Mouse (Mus musculus): Measurements from ENCODE around the gene Ces1c. TPM values are rescaled to one million over a fixed set of nuclear protein-coding genes. Genes with fewer than 3 reads are reported as not detected.

Gene Ces1c
- polyA plus RNA-seq, 1 experiment from 2014 or later: not detected

DNA sequence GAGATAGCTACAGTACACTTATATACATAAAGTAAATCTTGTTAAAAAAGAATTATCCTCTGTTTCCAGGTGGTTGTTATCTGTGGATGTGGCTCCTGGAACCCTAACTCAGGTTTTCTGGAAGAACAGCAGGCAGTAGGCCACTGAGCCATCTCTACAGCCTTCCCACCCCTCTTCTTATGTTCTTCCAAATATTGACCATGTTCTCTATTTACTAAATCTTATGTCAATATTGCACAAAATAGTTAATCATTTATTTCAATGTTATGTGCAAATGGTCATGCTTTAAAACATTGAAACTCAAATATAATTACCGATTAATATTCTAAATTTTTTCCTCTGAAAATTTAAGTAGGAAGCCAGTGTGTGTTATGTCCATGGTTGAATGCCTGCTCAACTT is 9.1 kb downstream of the Ces1c start:
- no peaks in the 10 kb centered on the region for H3K27me3 ChIP-seq
- TF ChIP-seq CTCF (IDR thresholded peaks at IDR 0.05): no peak
- ATAC-seq (no peak), DNase-seq (ENCODE audit: low read depth, low spot score) (no peak)
- in situ Hi-C loops (cut with MboI; ENCODE audit: low pct_unique_long_range_greater_than_20kb): no loop called here
- ChIA-PET POLR2A (no interaction called here), CTCF (no interaction called here)

DNA sequence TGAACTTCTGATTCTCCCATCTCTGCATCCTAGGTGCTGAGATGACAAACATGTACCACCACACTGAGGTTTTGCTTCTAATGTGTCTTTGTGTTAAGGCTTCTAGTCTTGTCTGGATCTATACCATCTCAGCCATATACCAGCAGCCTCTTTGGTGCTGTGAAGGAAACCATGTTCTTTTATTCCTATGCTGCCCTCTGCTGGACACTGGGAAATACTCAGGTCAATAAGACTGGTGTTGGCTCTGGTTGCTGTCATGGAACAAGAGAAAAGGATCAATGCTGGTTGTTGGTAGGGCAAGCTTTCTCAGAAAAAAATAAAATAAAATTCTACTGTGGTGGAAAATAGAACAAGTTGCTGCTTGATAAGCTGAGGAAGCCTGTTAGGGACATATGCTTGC is 35.7 kb downstream of the Ces1c start:
- peak; percentile 59 for TF ChIP-seq CTCF (IDR thresholded peaks at IDR 0.05)
- ATAC-seq (no peak), DNase-seq (ENCODE audit: low read depth, low spot score) (no peak)
- in situ Hi-C loops (cut with MboI; ENCODE audit: low pct_unique_long_range_greater_than_20kb): loop anchor here (5.0 kb wide), 1 partner anchor 83 kb away; no protein-coding TSS in a partner anchor
- POLR2A ChIA-PET: no interaction called here
- H3K27me3 ChIP-seq: no peaks in the 10 kb centered on the region
- CTCF ChIA-PET: no interaction called here

DNA sequence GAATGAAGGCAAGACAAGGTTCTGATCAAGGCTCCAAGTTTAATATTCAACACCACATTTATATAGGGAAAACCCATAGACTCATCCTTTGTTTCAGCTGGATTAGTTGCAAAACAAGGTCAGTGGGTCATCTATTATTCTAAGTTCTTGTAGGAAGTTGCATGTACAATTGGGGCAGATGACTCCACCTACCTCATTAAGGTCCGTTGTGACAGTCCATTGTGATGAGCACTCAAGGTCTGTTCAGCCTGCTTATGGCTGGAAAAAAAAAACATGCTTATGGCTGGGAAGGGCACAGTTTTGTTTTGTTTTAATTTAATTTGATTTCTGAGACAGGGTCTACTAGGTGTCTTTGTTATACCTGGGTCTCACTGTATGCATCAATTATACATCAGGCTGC is 39.8 kb downstream of the Ces1c start:
- ChIA-PET POLR2A (no interaction called here), CTCF (no interaction called here)
- no peak for TF ChIP-seq CTCF (IDR thresholded peaks at IDR 0.05)
- ATAC-seq: no peak
- H3K27me3 ChIP-seq: no peaks in the 10 kb centered on the region
- DNase-seq (ENCODE audit: low read depth, low spot score): no peak
- in situ Hi-C loops (cut with MboI; ENCODE audit: low pct_unique_long_range_greater_than_20kb): no loop called here

DNA sequence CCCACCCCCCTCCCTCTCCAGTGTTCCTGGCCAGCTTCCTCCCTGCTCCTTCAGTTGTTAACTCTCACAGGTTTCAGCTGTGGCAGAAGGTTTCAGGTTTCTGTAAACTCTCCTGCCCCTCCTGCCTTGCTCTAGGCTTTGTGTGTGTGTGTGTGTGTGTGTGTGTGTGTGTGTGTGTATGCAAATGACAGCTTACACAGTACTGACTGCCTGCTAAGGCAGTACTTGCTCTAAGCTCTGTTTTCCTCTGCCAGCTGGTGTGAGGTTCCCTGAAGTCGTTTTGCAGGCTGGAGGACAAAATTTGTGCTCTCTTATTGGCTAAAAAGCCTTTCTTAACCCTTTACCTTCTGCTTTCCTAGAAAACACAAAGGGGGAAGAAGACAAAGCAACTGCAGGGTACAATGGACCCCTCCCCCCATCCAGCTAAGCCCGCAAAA is 42.4 kb downstream of the Ces1c start:
- no peak for ATAC-seq
- DNase-seq (ENCODE audit: low read depth, low spot score): no peak
- H3K27me3 ChIP-seq: no peaks in the 10 kb centered on the region
- TF ChIP-seq CTCF (IDR thresholded peaks at IDR 0.05): no peak
- in situ Hi-C loops (cut with MboI; ENCODE audit: low pct_unique_long_range_greater_than_20kb): no loop called here
- ChIA-PET POLR2A (no interaction called here), CTCF (no interaction called here)

DNA sequence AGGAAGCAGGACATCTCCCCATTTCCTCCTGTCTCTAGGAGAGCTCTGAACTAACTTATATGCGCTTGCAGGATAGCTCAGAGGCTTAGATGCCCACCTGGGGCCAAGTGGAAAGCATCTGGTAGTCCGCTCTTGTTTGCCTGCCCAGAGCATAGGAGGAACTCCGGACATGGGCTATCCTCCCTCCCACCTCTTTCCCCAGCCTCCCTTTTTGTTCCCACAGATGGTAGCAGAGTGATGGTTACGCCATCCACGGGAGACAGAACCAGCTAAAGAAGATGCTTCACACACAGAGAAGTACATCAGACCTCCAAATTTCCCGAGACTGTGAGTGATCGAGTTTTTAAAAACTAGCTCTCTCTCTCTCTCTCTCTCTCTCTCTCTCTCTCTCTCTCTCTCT is 42.9 kb downstream of the Ces1c start:
- no peaks in the 10 kb centered on the region for H3K27me3 ChIP-seq
- TF ChIP-seq CTCF (IDR thresholded peaks at IDR 0.05): no peak
- CTCF ChIA-PET: no interaction called here
- DNase-seq (ENCODE audit: low read depth, low spot score) (no peak), ATAC-seq (no peak)
- POLR2A ChIA-PET: no interaction called here
- in situ Hi-C loops (cut with MboI; ENCODE audit: low pct_unique_long_range_greater_than_20kb): no loop called here

DNA sequence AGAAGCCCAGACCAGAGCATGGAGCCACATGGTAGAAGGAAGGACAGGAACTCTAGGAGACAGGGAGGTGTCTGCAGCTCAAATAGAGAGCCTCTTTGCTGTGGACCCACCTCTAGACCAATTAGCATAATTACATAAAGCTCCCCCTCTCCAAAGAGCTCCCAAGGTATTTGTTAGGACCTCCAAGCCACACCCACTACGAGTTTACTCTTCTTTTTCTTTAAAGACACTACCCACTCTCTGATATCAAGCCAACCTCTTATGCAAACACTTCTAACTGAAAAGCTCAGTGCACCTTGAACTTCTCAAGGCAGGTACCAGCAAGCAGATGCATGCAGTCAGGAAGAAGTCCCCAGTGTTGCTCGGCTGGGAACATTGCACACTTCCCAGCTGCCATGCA is 51.2 kb downstream of the Ces1c start, which contains the start of gene Ces1b:
Gene Ces1b (minus strand): TSS at position 131 of the 400 bp plus-strand sequence.
- H3K27me3 ChIP-seq: no peaks in the 10 kb centered on the region
- ChIA-PET CTCF (no interaction called here), POLR2A (no interaction called here)
- DNase-seq (ENCODE audit: low read depth, low spot score): no peak
- TF ChIP-seq CTCF (IDR thresholded peaks at IDR 0.05): no peak
- in situ Hi-C loops (cut with MboI; ENCODE audit: low pct_unique_long_range_greater_than_20kb): no loop called here
- ATAC-seq: no peak

DNA sequence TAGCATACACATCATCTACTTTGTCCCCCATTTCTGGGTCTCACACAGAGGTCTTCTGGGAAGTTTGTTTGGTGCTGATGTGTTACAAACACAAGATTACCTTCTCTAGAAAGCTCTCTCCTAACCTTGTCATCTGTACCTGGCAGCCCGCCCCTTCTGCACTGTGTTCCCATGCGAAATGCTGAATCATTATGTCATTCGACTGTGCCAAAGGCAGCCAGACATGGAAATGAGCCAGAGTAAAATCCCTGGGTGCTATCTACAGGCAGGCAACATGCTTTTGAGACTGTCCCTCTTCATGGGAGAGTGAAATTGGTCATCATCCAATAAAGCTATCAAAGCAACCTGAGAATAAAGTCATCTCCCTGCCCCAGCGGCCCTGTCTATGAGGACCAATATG is 55.8 kb downstream of the Ces1c start:
- ChIA-PET CTCF (no interaction called here), POLR2A (no interaction called here)
- in situ Hi-C loops (cut with MboI; ENCODE audit: low pct_unique_long_range_greater_than_20kb): no loop called here
- no peak for TF ChIP-seq CTCF (IDR thresholded peaks at IDR 0.05)
- DNase-seq (ENCODE audit: low read depth, low spot score): no peak
- ATAC-seq: no peak
- no peaks in the 10 kb centered on the region for H3K27me3 ChIP-seq

DNA sequence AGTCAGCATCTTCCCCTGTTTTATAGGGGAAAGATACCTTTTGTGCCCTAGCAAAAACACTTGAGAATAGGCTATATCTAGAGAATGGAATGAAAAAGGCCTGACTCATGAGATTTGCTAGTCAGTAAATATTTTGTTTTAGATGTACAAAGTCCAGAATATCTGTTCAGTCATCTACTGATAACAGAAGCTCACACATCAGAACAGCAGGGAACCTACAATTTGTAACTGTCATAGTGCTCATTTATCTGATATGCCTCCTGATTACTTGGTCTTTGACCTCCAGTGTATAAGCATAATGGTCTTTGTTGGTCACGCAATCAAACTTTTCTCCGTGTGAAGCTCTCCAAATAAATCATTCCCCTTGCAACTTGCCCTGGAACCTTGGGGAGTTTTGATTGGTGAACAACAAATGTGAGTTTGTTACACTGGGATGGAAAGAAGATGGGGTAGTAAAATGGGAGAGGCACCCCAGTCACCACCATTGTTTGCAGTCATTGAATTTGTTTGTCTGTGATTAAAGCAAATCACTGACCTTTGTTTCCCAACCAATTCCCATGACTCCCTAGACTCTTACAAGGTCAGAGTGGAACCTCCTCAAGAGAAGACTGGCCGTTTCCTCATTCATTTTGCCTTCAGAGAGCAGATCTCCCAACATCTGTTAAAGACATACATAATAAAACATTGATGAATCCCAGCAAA is 67.5 kb downstream of the Ces1c start:
- no peak for TF ChIP-seq CTCF (IDR thresholded peaks at IDR 0.05)
- DNase-seq (ENCODE audit: low read depth, low spot score) (no peak), ATAC-seq (no peak)
- ChIA-PET POLR2A (no interaction called here), CTCF (no interaction called here)
- in situ Hi-C loops (cut with MboI; ENCODE audit: low pct_unique_long_range_greater_than_20kb): no loop called here
- peaks cover 6% of the 10 kb centered on the region for H3K27me3 ChIP-seq

DNA sequence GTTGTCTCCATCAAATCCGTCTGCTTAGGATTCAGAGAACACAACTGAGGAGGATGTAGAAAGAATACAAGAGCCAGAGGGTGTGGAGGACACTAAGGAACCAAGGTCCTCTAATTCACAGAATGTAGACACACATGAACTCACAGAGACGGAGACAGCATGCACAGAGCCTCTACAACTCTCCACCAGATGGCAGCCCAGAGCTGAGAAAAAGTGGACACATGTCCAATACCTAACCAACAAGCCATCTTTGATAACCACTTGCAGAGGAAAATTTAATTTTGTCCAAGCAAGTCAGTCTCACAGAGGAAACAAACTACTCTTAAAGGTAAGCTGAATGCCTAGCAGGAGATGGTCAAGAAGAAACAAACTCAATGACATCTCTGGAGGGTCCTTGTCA is 71.9 kb downstream of the Ces1c start:
- ChIA-PET POLR2A (interaction anchor here (0.7 kb wide), 1 partner anchor 1633 kb away, joined by 3 read pairs; no protein-coding TSS in a partner anchor), CTCF (interaction anchor here (1.4 kb wide), 1 partner anchor 11 kb away, joined by 4 read pairs; the partner anchor contains the start of gene Ces1a)
- ATAC-seq (no peak), DNase-seq (ENCODE audit: low read depth, low spot score) (no peak)
- peak; percentile 73 for TF ChIP-seq CTCF (IDR thresholded peaks at IDR 0.05)
- in situ Hi-C loops (cut with MboI; ENCODE audit: low pct_unique_long_range_greater_than_20kb): no loop called here
- peaks cover 14% of the 10 kb centered on the region for H3K27me3 ChIP-seq

DNA sequence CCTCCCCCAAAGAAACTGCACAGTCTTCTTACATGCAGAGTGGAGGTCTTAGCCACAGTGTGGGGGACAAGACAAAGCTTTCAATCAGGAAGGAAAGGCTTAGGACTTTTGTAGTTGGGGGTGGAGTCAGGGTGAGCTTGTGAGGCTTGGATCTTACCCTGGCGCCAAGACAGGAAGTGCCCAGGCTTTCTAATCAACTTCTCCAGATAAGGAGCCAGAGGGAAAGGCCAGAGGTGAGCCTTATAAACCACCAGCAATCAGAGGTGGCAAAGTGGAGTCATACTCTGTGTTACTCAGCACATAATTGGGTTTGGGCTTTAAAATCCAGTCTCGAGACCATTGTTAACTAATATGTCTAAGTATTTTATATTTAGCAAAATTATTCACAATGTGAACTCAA is 75.8 kb downstream of the Ces1c start:
- ATAC-seq (no peak), DNase-seq (ENCODE audit: low read depth, low spot score) (no peak)
- in situ Hi-C loops (cut with MboI; ENCODE audit: low pct_unique_long_range_greater_than_20kb): no loop called here
- peaks cover 9% of the 10 kb centered on the region for H3K27me3 ChIP-seq
- ChIA-PET POLR2A (no interaction called here), CTCF (no interaction called here)
- TF ChIP-seq CTCF (IDR thresholded peaks at IDR 0.05): no peak

Other genes with a start within 250 kb of the Ces1c start
- 0.08 TPM for gene Capns2, start 229.9 kb downstream of the Ces1c start, polyA plus RNA-seq (2021)
- not detected for gene Slc6a2, start 171.2 kb downstream of the Ces1c start, polyA plus RNA-seq (2021)
- gene Ces1a, start 83.1 kb downstream of the Ces1c start, polyA plus RNA-seq (2021): not detected
- not detected for gene Ces1b, start 51.3 kb downstream of the Ces1c start, polyA plus RNA-seq (2021)
- not detected for gene Ces1d, start 66.6 kb upstream of the Ces1c start, polyA plus RNA-seq (2021)
- not detected for gene Ces1e, start 98.3 kb upstream of the Ces1c start, polyA plus RNA-seq (2021)
- not detected for gene Ces1f, start 148.5 kb upstream of the Ces1c start, polyA plus RNA-seq (2021)
- 0.03 TPM for gene Ces1g, start 206.0 kb upstream of the Ces1c start, polyA plus RNA-seq (2021)
- not detected for gene Ces1h, start 248.4 kb upstream of the Ces1c start, polyA plus RNA-seq (2021)